Mouse (Mus musculus): ENCODE measurements at regions not wholly inside any gene's neighbourhood (a gene's known extent, or its start where the extent isn't known, plus 50 kb on each side); places are given as distances from the start of the nearest gene placed in this dataset.

DNA sequence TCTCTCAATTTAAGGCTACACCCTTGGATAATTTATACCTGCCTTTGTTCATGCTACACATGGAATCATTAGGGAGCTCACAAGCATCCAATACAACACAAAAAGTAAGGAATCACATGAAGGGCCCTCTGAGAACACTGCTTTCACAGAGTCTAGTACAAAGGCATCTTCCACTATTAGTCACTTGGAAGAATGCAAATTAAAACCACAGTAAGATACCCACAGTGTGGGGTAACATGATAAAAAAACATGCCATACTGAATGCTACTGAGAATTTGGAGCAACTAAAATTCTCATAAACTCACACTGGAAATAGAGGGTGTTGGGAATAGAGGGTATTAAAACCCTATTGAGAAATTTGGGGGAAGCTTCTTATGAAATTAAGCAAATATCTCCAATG is 197.6 kb upstream of the Tent5a start:
- no peak overlapping the region for H3K4me2 ChIP-seq
- no peaks in the 10 kb centered on the region for H3K27me3 ChIP-seq (replicated peaks)
- H3K27ac ChIP-seq (ENCODE audit: poor library complexity, severe bottlenecking) = no peak overlapping the region
- H3K9me3 ChIP-seq (replicated peaks) = no peaks in the 10 kb centered on the region
- no peak overlapping the region for H3K4me3 ChIP-seq
- H3K9ac ChIP-seq = no peak overlapping the region
- no peaks in the 10 kb centered on the region for H3K4me1 ChIP-seq (replicated peaks)
- ATAC-seq (ENCODE audit: insufficient number of reproducible peaks, low FRiP score) = no peak
- H3K36me3 ChIP-seq = no peaks in the 10 kb centered on the region

DNA sequence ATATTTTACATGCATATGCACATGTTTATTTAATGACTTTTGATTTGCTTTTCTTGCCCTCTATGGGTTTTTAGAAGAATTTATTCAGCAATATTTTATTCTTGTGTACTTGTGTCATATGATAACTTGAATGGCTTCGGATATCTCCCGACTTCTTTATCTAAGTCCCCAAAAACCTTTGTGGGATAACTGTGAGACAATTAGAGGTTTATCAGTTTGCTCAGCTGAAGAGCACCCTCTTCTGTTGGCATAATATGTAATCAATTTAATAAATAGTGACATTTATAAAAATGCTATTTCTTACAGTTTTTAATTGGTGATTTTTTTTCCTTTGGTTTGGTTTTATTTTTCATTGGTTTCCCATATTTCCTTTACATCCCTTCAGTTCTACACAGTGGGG is 194.2 kb upstream of the Tent5a start:
- H3K36me3 ChIP-seq = no peaks in the 10 kb centered on the region
- H3K9me3 ChIP-seq (replicated peaks) = no peaks in the 10 kb centered on the region
- no peaks in the 10 kb centered on the region for H3K27me3 ChIP-seq (replicated peaks)
- no peaks in the 10 kb centered on the region for H3K4me1 ChIP-seq (replicated peaks)
- no peak for ATAC-seq (ENCODE audit: insufficient number of reproducible peaks, low FRiP score)
- 68% methylated on average over 2 of the region's 2 CpGs for WGBS
- no peak overlapping the region for H3K4me3 ChIP-seq
- H3K4me2 ChIP-seq = no peak overlapping the region
- no peak overlapping the region for H3K9ac ChIP-seq
- no peak overlapping the region for H3K27ac ChIP-seq (ENCODE audit: poor library complexity, severe bottlenecking)

DNA sequence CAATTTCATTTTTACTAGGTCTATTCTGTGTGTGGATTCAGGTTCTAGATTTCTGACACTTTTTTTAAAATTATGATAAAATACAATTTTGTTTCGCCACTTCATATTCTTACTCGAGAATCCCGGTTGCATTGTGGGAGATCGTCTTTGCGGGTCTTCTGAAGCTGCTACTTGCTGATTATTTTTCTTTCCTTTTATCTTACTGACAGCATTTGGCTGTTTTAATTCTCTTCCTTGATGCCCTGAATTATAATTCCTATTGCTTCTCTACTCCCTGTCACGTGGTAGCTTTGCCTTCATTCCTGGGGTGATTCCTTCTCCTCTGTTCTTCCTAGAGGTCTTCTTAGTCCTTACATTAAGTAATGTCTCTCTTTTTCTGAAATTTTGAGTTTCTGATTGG is 193.8 kb upstream of the Tent5a start:
- no peak overlapping the region for H3K4me3 ChIP-seq
- H3K9ac ChIP-seq = no peak overlapping the region
- H3K27me3 ChIP-seq (replicated peaks) = no peaks in the 10 kb centered on the region
- no peak overlapping the region for H3K4me2 ChIP-seq
- no peak overlapping the region for H3K27ac ChIP-seq (ENCODE audit: poor library complexity, severe bottlenecking)
- H3K36me3 ChIP-seq = no peaks in the 10 kb centered on the region
- H3K9me3 ChIP-seq (replicated peaks) = no peaks in the 10 kb centered on the region
- WGBS = 85% methylated on average over 6 of the region's 6 CpGs
- H3K4me1 ChIP-seq (replicated peaks) = no peaks in the 10 kb centered on the region
- no peak for ATAC-seq (ENCODE audit: insufficient number of reproducible peaks, low FRiP score)

- no peak for ATAC-seq (ENCODE audit: insufficient number of reproducible peaks, low FRiP score)
- H3K4me2 ChIP-seq = no peak overlapping the region
Observed at GRCm38 (mm10) chr9:85499006-85499405, 171.9 kb upstream of the Tent5a start.

DNA sequence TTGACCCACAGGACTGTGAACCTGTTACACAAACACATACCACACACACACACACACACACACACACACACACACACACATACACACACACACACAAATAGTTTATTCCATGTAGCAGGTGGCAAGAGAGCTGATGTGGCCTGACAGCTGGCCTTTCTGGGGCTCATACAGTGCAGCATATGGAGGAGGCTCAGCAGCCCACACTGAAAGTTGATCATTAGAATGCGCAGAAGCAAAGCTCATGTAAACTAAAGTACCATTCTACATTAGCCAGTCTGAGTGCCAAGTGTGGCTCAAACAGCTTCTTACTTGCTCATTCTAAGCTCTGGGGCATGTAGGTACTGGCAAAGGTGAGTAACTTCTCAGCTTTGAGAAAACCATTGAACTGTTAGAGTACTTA is 170.2 kb upstream of the Tent5a start:
- no peaks in the 10 kb centered on the region for H3K36me3 ChIP-seq
- 85% methylated on average over 1 of the region's 1 CpGs for WGBS

More at GRCm38 (mm10) chr9:85499006-85499405, 171.9 kb upstream of the Tent5a start:
- no peaks in the 10 kb centered on the region for H3K27me3 ChIP-seq (replicated peaks)
- H3K36me3 ChIP-seq = no peaks in the 10 kb centered on the region
- 72% methylated on average over 4 of the region's 4 CpGs for WGBS
- H3K27ac ChIP-seq (ENCODE audit: poor library complexity, severe bottlenecking) = no peak overlapping the region
- H3K4me1 ChIP-seq (replicated peaks) = no peaks in the 10 kb centered on the region
- no peak overlapping the region for H3K9ac ChIP-seq
- H3K4me3 ChIP-seq = no peak overlapping the region
- H3K9me3 ChIP-seq (replicated peaks) = no peaks in the 10 kb centered on the region

DNA sequence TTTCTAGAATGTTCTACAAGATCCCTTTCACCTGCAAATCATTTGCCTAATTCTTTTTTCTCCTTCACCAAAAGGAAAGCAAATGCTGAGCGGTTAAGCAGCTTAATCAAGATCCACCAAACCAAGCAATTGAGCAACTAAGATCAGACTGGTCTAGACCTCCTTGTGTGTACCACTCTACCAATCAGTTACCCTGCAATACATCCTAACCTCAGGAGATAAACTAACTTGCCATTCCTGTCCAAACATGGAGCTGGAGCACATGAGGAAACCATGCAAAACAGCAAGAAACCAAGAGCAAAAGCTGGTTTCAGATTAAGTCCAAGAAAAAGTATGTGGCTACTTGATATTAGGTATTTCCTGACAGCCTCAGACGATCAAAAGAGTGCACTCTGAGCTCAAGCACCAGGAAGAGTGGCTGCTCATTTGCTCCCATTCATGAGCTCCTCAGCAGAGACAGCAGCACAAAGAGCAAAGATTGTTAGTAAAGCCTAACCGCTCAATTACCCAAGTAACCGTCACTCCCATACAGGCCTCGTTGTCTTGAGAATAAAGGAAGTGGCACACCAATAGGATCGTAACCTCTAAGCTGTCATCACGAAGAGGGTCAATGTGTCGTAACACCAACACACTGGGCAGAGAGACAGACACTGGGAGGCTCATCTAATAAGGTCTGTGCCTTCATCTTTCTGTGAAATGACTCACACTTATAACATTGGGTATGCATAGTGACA is 169.5 kb upstream of the Tent5a start:
- Histone ChIP-seq H3K4me1 (replicated peaks) (no peaks in the 10 kb centered on the region), H3K4me3 (no peak overlapping the region), H3K9me3 (replicated peaks) (no peaks in the 10 kb centered on the region), H3K27ac (ENCODE audit: poor library complexity, severe bottlenecking) (no peak overlapping the region), H3K27me3 (replicated peaks) (no peaks in the 10 kb centered on the region), H3K36me3 (no peaks in the 10 kb centered on the region), H3K4me2 (no peak overlapping the region), H3K9ac (no peak overlapping the region)
- WGBS = 66% methylated on average over 8 of the region's 8 CpGs
- ATAC-seq (ENCODE audit: insufficient number of reproducible peaks, low FRiP score) = no peak

More for the DNA sequence above, 170.2 kb upstream of the Tent5a start:
- no peaks in the 10 kb centered on the region for H3K9me3 ChIP-seq (replicated peaks)
- H3K4me1 ChIP-seq (replicated peaks) = no peaks in the 10 kb centered on the region
- no peaks in the 10 kb centered on the region for H3K27me3 ChIP-seq (replicated peaks)
- H3K4me2 ChIP-seq = no peak overlapping the region
- H3K4me3 ChIP-seq = no peak overlapping the region
- no peak for ATAC-seq (ENCODE audit: insufficient number of reproducible peaks, low FRiP score)
- H3K27ac ChIP-seq (ENCODE audit: poor library complexity, severe bottlenecking) = no peak overlapping the region
- no peak overlapping the region for H3K9ac ChIP-seq

- WGBS = 77% methylated on average over 4 of the region's 4 CpGs
- no peaks in the 10 kb centered on the region for H3K36me3 ChIP-seq
- no peaks in the 10 kb centered on the region for H3K9me3 ChIP-seq (replicated peaks)
- H3K27ac ChIP-seq (ENCODE audit: poor library complexity, severe bottlenecking) = no peak overlapping the region
- no peaks in the 10 kb centered on the region for H3K4me1 ChIP-seq (replicated peaks)
- ATAC-seq (ENCODE audit: insufficient number of reproducible peaks, low FRiP score) = no peak
- no peak overlapping the region for H3K9ac ChIP-seq
- no peaks in the 10 kb centered on the region for H3K27me3 ChIP-seq (replicated peaks)
- no peak overlapping the region for H3K4me3 ChIP-seq
- no peak overlapping the region for H3K4me2 ChIP-seq
Observed at GRCm38 (mm10) chr9:85495056-85495455, 167.9 kb upstream of the Tent5a start.

DNA sequence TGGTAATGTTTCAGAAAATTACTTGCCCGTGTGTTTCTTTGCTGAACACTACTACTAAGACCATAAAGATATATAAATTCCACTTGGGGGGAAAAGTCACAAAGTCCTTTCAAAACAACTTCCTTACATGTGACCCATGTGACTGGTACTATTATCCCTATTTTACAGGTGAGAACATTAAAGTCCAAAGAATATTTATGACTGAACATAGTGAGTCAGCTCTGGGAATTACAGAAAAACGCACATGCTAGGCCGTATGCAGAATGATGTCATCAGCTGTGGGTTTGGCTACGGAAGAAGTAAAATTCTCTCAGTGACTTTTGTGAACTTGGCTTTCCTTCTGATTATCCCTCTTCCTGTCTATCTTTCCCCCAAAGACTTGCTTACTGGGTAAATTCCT is 166.6 kb upstream of the Tent5a start:
- no peak overlapping the region for H3K27ac ChIP-seq (ENCODE audit: poor library complexity, severe bottlenecking)
- WGBS = 70% methylated on average over 4 of the region's 4 CpGs
- H3K9me3 ChIP-seq (replicated peaks) = no peaks in the 10 kb centered on the region
- no peaks in the 10 kb centered on the region for H3K36me3 ChIP-seq
- ATAC-seq (ENCODE audit: insufficient number of reproducible peaks, low FRiP score) = no peak
- H3K4me2 ChIP-seq = no peak overlapping the region
- no peaks in the 10 kb centered on the region for H3K27me3 ChIP-seq (replicated peaks)
- H3K4me3 ChIP-seq = no peak overlapping the region
- no peak overlapping the region for H3K9ac ChIP-seq
- no peaks in the 10 kb centered on the region for H3K4me1 ChIP-seq (replicated peaks)

GRCm38 (mm10) chr9:85490367-85490766 is 163.2 kb upstream of the Tent5a start:
- no peak for ATAC-seq (ENCODE audit: insufficient number of reproducible peaks, low FRiP score)
- Histone ChIP-seq H3K27me3 (replicated peaks) (no peaks in the 10 kb centered on the region), H3K4me3 (no peak overlapping the region), H3K9ac (no peak overlapping the region), H3K4me2 (no peak overlapping the region), H3K36me3 (no peaks in the 10 kb centered on the region), H3K27ac (ENCODE audit: poor library complexity, severe bottlenecking) (no peak overlapping the region), H3K4me1 (replicated peaks) (no peaks in the 10 kb centered on the region), H3K9me3 (replicated peaks) (no peaks in the 10 kb centered on the region)
- 74% methylated on average over 3 of the region's 3 CpGs for WGBS

GRCm38 (mm10) chr9:85487915-85488314 is 160.8 kb upstream of the Tent5a start:
- Histone ChIP-seq H3K4me3 (no peak overlapping the region), H3K9me3 (replicated peaks) (no peaks in the 10 kb centered on the region), H3K4me1 (replicated peaks) (no peaks in the 10 kb centered on the region), H3K9ac (no peak overlapping the region), H3K4me2 (no peak overlapping the region), H3K27me3 (replicated peaks) (no peaks in the 10 kb centered on the region), H3K36me3 (no peaks in the 10 kb centered on the region), H3K27ac (ENCODE audit: poor library complexity, severe bottlenecking) (no peak overlapping the region)
- 65% methylated on average over 2 of the region's 2 CpGs for WGBS
- no peak for ATAC-seq (ENCODE audit: insufficient number of reproducible peaks, low FRiP score)

- no peaks in the 10 kb centered on the region for H3K9me3 ChIP-seq (replicated peaks)
- no peaks in the 10 kb centered on the region for H3K36me3 ChIP-seq
- no peaks in the 10 kb centered on the region for H3K27me3 ChIP-seq (replicated peaks)
- ATAC-seq (ENCODE audit: insufficient number of reproducible peaks, low FRiP score) = no peak
- no peaks in the 10 kb centered on the region for H3K4me1 ChIP-seq (replicated peaks)
- WGBS = 64% methylated on average over 3 of the region's 3 CpGs
- H3K4me3 ChIP-seq = no peak overlapping the region
- no peak overlapping the region for H3K4me2 ChIP-seq
- no peak overlapping the region for H3K9ac ChIP-seq
- H3K27ac ChIP-seq (ENCODE audit: poor library complexity, severe bottlenecking) = no peak overlapping the region
Observed at GRCm38 (mm10) chr9:85487052-85487668, 160.0 kb upstream of the Tent5a start.

GRCm38 (mm10) chr9:85485749-85486148 is 158.6 kb upstream of the Tent5a start:
- WGBS = 71% methylated on average over 1 of the region's 1 CpGs
- H3K9ac ChIP-seq = no peak overlapping the region
- H3K4me3 ChIP-seq = no peak overlapping the region
- H3K4me2 ChIP-seq = no peak overlapping the region
- no peaks in the 10 kb centered on the region for H3K27me3 ChIP-seq (replicated peaks)
- H3K4me1 ChIP-seq (replicated peaks) = no peaks in the 10 kb centered on the region
- no peaks in the 10 kb centered on the region for H3K9me3 ChIP-seq (replicated peaks)
- no peaks in the 10 kb centered on the region for H3K36me3 ChIP-seq
- no peak overlapping the region for H3K27ac ChIP-seq (ENCODE audit: poor library complexity, severe bottlenecking)
- ATAC-seq (ENCODE audit: insufficient number of reproducible peaks, low FRiP score) = no peak

Measured in heart, embryonic 12.5 days (tissue).